Mouse (Mus musculus) ES-Bruce4 (cell line): ENCODE measurements around the gene Men1.

ENCODE experiments used
- CTCF ChIP-seq: IDR thresholded peaks from one replicate; pipeline ENCODE4 v1.8.1; 2011; ENCODE audit warnings: low read depth, low read length
- EP300 ChIP-seq: IDR thresholded peaks from 2 replicates; pipeline ENCODE4 v1.6.1; 2011; ENCODE audit warnings: low read depth, low read length; ENCODE audit not compliant: insufficient read depth
- POLR2A ChIP-seq: IDR thresholded peaks from one replicate; pipeline ENCODE4 v1.8.1; 2011; ENCODE audit warnings: low read length; ENCODE audit not compliant: insufficient read depth

GRCm38 (mm10) chr19:6364842-6365241 lies 30.1 kb downstream of the Men1 start:
- TF ChIP-seq POLR2A (no peak), CTCF (no peak), EP300 (no peak)
